Mouse (Mus musculus): Measurements from ENCODE around the gene Kif3a. TPM values are rescaled to one million over a fixed set of nuclear protein-coding genes. Genes with fewer than 3 reads are reported as not detected.

Gene Kif3a
- polyA plus RNA-seq, 1 experiment from 2014 or later: 363 TPM

DNA sequence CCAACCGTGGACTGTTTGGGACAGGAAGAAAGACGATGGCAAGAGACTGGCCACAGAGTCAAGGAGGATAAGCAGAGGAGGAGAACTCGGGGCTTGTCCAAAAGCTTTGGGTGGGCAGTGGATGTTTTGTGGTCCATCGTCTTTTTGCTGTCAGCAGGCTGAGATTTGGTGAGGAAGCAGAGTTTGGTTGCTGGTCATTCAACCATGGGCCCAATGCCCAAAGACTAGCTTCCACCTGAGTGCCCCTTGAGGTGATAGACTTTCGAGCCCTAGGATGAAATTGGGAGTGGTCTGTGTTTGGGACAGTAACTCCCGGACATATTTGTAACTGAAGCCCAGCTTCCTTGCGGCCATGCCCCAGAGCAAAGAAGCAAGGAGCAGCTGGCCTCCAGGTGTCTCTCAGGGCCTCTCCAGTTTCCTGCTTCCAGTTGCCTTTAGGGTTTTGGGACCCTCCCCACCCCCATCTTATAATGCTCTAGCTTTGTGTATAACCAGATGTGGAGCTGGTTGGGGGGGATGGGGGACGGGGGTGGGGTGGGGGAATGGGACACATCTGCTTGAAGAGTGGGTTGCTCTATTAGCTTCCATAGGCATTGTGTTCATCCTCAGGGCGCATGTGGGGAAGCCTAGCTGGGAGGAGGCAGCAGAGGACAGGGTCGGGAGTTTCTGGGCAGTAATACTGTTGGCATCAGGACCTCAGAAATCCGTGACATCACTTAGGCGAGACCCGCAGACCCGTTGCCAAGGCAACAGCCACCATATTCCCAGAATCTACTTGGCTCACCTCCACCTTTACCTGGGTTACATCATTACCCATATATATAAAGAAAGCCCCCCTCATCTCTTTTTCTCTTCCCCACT lies 43.4 kb upstream of the Kif3a start:
- Histone ChIP-seq H3K27me3 (ENCODE audit: control insufficient read depth, insufficient read depth, low read depth, low read length) (no peaks in the 10 kb centered on the region), H3K4me1 (ENCODE audit: control insufficient read depth, insufficient read depth, low read length) (peaks cover 19% of the 10 kb centered on the region), H3K9me3 (replicated peaks; ENCODE audit: control insufficient read depth, low read length, poor library complexity, severe bottlenecking) (no peaks in the 10 kb centered on the region), H3K9ac (ENCODE audit: low read depth, low read length) (no peak overlapping the region), H3K4me3 (ENCODE audit: low read depth, low read length) (no peak overlapping the region), H3K36me3 (ENCODE audit: control insufficient read depth, insufficient read depth, low read length) (no peaks in the 10 kb centered on the region), H3K27ac (ENCODE audit: low read length) (no peak overlapping the region), H3K4me2 (ENCODE audit: low read length) (no peak overlapping the region)
- no peak for ATAC-seq
- 84% methylated on average over 14 of the region's 14 CpGs for WGBS

DNA sequence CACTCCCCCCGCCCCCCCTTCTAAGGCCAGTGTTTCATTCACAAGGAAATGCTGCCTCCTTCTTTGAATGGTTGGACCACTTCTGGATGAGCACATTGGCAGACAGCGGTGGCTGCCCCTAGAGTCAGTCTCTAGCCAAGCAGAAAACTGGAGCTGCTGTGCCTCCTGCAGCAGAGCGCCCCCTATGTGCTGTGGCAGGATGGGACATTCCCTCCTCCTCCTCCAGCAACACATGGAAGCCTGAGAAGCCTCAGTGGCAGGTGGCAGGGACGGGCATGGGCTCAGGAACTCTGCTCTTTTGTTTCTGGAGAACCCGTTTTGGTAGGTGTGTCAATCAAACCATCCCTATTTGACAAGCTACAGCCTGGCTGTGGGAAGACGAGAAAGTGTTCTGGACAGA lies 42.3 kb upstream of the Kif3a start:
- H3K9ac ChIP-seq (ENCODE audit: low read depth, low read length): no peak overlapping the region
- H3K4me3 ChIP-seq (ENCODE audit: low read depth, low read length): no peak overlapping the region
- no peak for ATAC-seq
- 68% methylated on average over 6 of the region's 6 CpGs for WGBS
- H3K27me3 ChIP-seq (ENCODE audit: control insufficient read depth, insufficient read depth, low read depth, low read length): no peaks in the 10 kb centered on the region
- H3K27ac ChIP-seq (ENCODE audit: low read length): no peak overlapping the region
- no peaks in the 10 kb centered on the region for H3K36me3 ChIP-seq (ENCODE audit: control insufficient read depth, insufficient read depth, low read length)
- no peak overlapping the region for H3K4me2 ChIP-seq (ENCODE audit: low read length)
- H3K4me1 ChIP-seq (ENCODE audit: control insufficient read depth, insufficient read depth, low read length): peaks cover 18% of the 10 kb centered on the region
- H3K9me3 ChIP-seq (replicated peaks; ENCODE audit: control insufficient read depth, low read length, poor library complexity, severe bottlenecking): no peaks in the 10 kb centered on the region

DNA sequence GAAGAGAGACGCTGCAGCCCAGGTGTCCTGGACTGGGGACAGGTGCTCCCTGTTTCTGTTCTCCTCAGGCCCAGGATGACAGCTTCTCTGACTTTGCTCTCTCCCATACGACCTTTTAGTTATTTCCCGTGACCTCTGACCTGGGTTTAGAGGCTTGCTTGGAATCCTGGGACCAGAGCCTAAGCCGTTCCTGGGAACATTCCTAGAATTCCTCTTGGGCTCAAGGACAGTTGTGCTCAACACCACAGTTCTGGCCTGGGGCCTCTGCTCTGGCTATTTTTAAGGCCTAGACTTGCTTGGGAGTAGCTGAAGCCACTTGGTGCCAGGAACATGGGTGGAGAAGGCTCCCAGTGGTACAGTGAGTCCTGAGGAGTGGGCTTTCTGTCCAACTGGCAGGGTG lies 41.7 kb upstream of the Kif3a start:
- H3K27me3 ChIP-seq (ENCODE audit: control insufficient read depth, insufficient read depth, low read depth, low read length): no peaks in the 10 kb centered on the region
- WGBS: 43% methylated on average over 4 of the region's 4 CpGs
- no peaks in the 10 kb centered on the region for H3K36me3 ChIP-seq (ENCODE audit: control insufficient read depth, insufficient read depth, low read length)
- no peak overlapping the region for H3K4me2 ChIP-seq (ENCODE audit: low read length)
- no peak overlapping the region for H3K4me3 ChIP-seq (ENCODE audit: low read depth, low read length)
- ATAC-seq: no peak
- H3K4me1 ChIP-seq (ENCODE audit: control insufficient read depth, insufficient read depth, low read length): peaks cover 15% of the 10 kb centered on the region
- H3K9ac ChIP-seq (ENCODE audit: low read depth, low read length): no peak overlapping the region
- H3K9me3 ChIP-seq (replicated peaks; ENCODE audit: control insufficient read depth, low read length, poor library complexity, severe bottlenecking): no peaks in the 10 kb centered on the region
- H3K27ac ChIP-seq (ENCODE audit: low read length): no peak overlapping the region

DNA sequence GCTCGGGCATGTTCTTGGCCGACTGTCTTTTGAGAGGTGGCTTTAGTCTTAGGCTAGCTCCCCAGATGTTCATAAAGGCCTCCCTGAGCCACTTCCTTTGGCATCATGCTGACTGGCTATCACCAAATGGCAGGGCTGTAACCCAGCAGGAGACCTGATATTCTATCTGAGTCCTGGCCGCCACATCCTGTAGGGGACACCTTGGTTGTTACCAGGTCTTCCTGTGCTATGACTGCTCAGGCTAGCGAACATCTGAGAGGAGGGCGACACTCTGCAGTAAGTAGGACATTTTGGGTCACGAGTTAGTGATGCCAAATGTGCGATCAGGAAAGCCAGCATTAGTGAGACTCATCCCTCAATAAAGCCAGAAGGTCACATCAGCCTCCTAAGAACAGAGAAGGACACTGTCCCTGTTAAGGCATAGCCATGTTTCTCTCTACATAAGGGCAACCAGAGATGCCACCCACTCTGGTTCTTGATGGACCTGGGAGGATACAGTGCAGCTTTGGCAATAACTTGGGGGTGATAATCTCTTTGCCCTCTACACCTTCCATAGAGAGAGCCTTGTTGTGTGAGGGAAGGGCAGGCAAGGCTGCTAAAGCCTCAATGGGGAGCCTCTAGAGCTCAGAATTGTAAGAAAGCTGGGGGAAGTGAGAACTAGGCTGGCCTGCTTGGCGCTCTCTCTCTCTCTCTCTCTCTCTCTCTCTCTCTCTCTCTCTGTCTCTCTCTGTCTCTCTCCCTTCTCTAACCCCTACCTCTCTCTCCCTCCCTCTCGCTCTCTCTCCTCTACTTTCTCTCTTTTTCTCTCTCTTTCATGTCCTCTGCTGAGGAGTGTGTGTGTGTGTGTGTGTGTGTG lies 38.6 kb upstream of the Kif3a start:
- ATAC-seq: no peak
- H3K9ac ChIP-seq (ENCODE audit: low read depth, low read length): no peak overlapping the region

DNA sequence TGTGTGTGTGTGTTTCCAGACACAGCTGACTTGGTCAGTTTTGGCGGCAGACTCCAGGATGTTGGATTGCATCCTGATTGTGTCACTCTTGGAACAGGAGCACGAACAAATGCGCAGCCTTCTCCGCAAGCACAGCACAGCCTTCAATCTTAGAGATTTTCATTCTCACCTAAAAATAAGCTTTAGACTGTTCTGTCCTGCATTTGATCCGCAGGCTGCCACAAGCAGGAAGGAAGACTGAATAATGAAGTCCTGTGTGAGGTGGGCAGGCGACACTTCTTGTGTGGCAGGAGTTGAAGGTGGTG lies 38.0 kb upstream of the Kif3a start:
- Histone ChIP-seq H3K27me3 (ENCODE audit: control insufficient read depth, insufficient read depth, low read depth, low read length) (no peaks in the 10 kb centered on the region), H3K36me3 (ENCODE audit: control insufficient read depth, insufficient read depth, low read length) (peaks cover 9% of the 10 kb centered on the region), H3K4me3 (ENCODE audit: low read depth, low read length) (no peak overlapping the region), H3K9ac (ENCODE audit: low read depth, low read length) (no peak overlapping the region), H3K27ac (ENCODE audit: low read length) (no peak overlapping the region), H3K4me1 (ENCODE audit: control insufficient read depth, insufficient read depth, low read length) (0 out of 2 replicates have a peak, but pooled peaks cover 5% of the 10 kb centered on the region), H3K9me3 (replicated peaks; ENCODE audit: control insufficient read depth, low read length, poor library complexity, severe bottlenecking) (no peaks in the 10 kb centered on the region), H3K4me2 (ENCODE audit: low read length) (no peak overlapping the region)
- 56% methylated on average over 6 of the region's 6 CpGs for WGBS
- no peak for ATAC-seq

More for the DNA sequence above, 38.6 kb upstream of the Kif3a start:
- Histone ChIP-seq H3K36me3 (ENCODE audit: control insufficient read depth, insufficient read depth, low read length) (peaks cover 5% of the 10 kb centered on the region; the same call in 1 of the 2 replicates), H3K4me1 (ENCODE audit: control insufficient read depth, insufficient read depth, low read length) (0 out of 2 replicates have a peak, but pooled peaks cover 5% of the 10 kb centered on the region), H3K4me3 (ENCODE audit: low read depth, low read length) (no peak overlapping the region), H3K27me3 (ENCODE audit: control insufficient read depth, insufficient read depth, low read depth, low read length) (no peaks in the 10 kb centered on the region), H3K4me2 (ENCODE audit: low read length) (no peak overlapping the region), H3K9me3 (replicated peaks; ENCODE audit: control insufficient read depth, low read length, poor library complexity, severe bottlenecking) (no peaks in the 10 kb centered on the region), H3K27ac (ENCODE audit: low read length) (no peak overlapping the region)
- 86% methylated on average over 9 of the region's 9 CpGs for WGBS

DNA sequence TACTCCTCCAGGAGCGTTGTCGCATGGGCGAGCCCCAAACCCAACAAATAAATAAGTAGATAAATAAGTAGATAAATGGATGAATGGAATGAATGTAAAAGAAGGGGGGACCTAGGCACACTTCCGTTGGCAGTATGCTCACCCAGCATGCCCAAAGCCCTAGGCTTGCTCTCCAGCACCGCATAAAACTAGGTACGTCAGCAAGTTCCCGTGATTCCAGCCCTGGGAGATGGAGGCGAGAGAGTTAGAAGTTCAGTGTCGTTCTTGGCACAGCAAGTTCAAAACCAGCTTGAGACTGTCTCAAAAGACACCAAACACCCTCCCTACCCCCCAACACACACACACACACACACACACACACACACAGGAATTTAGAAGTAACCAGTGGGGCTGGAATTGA lies 37.2 kb upstream of the Kif3a start:
- H3K4me1 ChIP-seq (ENCODE audit: control insufficient read depth, insufficient read depth, low read length): 0 out of 2 replicates have a peak, but pooled peaks cover 5% of the 10 kb centered on the region
- H3K4me3 ChIP-seq (ENCODE audit: low read depth, low read length): no peak overlapping the region
- H3K9ac ChIP-seq (ENCODE audit: low read depth, low read length): no peak overlapping the region
- no peaks in the 10 kb centered on the region for H3K9me3 ChIP-seq (replicated peaks; ENCODE audit: control insufficient read depth, low read length, poor library complexity, severe bottlenecking)
- no peak overlapping the region for H3K27ac ChIP-seq (ENCODE audit: low read length)
- no peak overlapping the region for H3K4me2 ChIP-seq (ENCODE audit: low read length)
- no peaks in the 10 kb centered on the region for H3K27me3 ChIP-seq (ENCODE audit: control insufficient read depth, insufficient read depth, low read depth, low read length)
- WGBS: 83% methylated on average over 9 of the region's 9 CpGs
- H3K36me3 ChIP-seq (ENCODE audit: control insufficient read depth, insufficient read depth, low read length): peaks cover 15% of the 10 kb centered on the region
- no peak for ATAC-seq

DNA sequence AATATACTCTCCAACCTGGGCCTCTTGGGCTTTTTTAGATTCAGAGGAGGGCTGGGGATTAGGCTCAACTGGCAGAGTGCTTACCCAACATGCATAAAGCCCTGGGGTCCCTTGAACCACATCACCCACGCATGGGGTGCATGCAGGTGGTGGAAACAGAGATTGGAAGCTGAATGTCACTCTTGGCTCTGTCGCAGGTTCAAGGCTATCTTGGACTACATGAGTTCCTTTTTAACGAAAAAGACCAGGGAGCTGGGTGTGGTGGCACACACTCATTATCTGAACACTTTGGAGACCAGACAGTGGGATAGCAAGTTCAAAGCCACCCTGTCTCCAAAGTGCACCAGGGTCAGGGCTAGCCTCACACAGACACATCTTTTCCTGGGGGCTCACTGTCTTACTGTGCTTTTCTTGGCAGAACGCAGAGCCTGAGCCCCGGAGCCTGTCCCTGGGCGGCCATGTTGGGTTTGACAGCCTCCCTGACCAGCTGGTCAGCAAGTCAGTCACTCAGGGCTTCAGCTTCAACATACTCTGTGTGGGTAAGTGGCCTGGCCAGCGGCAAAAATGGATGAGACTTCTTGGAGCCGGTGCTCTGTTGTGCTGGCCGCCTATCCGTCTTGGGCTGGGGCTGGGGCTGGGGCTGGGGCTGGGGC lies 35.5 kb upstream of the Kif3a start:
- H3K36me3 ChIP-seq (ENCODE audit: control insufficient read depth, insufficient read depth, low read length): peaks cover 30% of the 10 kb centered on the region
- H3K4me3 ChIP-seq (ENCODE audit: low read depth, low read length): no peak overlapping the region
- H3K9me3 ChIP-seq (replicated peaks; ENCODE audit: control insufficient read depth, low read length, poor library complexity, severe bottlenecking): no peaks in the 10 kb centered on the region
- no peak for ATAC-seq
- no peaks in the 10 kb centered on the region for H3K27me3 ChIP-seq (ENCODE audit: control insufficient read depth, insufficient read depth, low read depth, low read length)
- H3K27ac ChIP-seq (ENCODE audit: low read length): no peak overlapping the region
- H3K9ac ChIP-seq (ENCODE audit: low read depth, low read length): no peak overlapping the region
- no peak overlapping the region for H3K4me2 ChIP-seq (ENCODE audit: low read length)
- 93% methylated on average over 10 of the region's 10 CpGs for WGBS
- 0 out of 2 replicates have a peak, but pooled peaks cover 5% of the 10 kb centered on the region for H3K4me1 ChIP-seq (ENCODE audit: control insufficient read depth, insufficient read depth, low read length)

DNA sequence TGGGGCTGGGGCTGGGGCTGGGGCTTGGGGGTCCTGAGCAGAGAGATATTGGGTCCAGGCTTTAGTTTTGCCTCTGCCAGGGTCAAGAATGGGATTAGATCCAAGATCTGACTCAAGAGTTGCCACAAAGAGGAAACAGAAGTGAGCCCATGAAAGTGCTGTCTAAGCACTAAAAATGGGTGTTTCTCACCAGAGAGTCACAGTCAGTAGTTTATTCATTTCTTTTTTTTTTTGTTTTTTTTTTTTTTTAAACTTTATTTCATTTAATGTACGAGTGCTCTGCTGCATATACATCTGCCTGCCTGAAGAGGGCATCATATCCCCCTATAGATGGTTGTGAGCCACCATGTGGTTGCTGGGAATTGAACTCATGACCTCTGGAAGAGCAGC lies 35.0 kb upstream of the Kif3a start:
- Histone ChIP-seq H3K4me1 (ENCODE audit: control insufficient read depth, insufficient read depth, low read length) (0 out of 2 replicates have a peak, but pooled peaks cover 5% of the 10 kb centered on the region), H3K4me3 (ENCODE audit: low read depth, low read length) (no peak overlapping the region), H3K9me3 (replicated peaks; ENCODE audit: control insufficient read depth, low read length, poor library complexity, severe bottlenecking) (no peaks in the 10 kb centered on the region), H3K9ac (ENCODE audit: low read depth, low read length) (no peak overlapping the region), H3K36me3 (ENCODE audit: control insufficient read depth, insufficient read depth, low read length) (peaks cover 35% of the 10 kb centered on the region), H3K4me2 (ENCODE audit: low read length) (no peak overlapping the region), H3K27ac (ENCODE audit: low read length) (no peak overlapping the region), H3K27me3 (ENCODE audit: control insufficient read depth, insufficient read depth, low read depth, low read length) (no peaks in the 10 kb centered on the region)
- no peak for ATAC-seq
- 89% methylated on average over 1 of the region's 1 CpGs for WGBS
